Mouse (Mus musculus) hindbrain, embryonic 10.5 days (tissue): ENCODE measurements around the gene Vegfb. TPM values are rescaled to one million over a fixed set of nuclear protein-coding genes. Genes with fewer than 3 reads are reported as not detected.

Experiments
- DNase-seq: peaks from one replicate; pipeline ENCODE4 v3.0.0-alpha.2; 2017; ENCODE audit warnings: low spot score
- H3K27ac ChIP-seq: fragments of 300-500 bp; sonication (generic); 2 replicates; pipeline ENCODE4 v1.5.1; 2016; ENCODE audit warnings: mild to moderate bottlenecking, moderate library complexity
- H3K27me3 ChIP-seq: fragments of 300-500 bp; sonication (generic); 2 replicates; pipeline ENCODE4 v1.6.1; 2016; ENCODE audit warnings: mild to moderate bottlenecking; ENCODE audit not compliant: poor library complexity, insufficient read depth, severe bottlenecking
- H3K36me3 ChIP-seq: fragments of 300-500 bp; sonication (generic); 2 replicates; pipeline ENCODE4 v1.6.1; 2016; ENCODE audit warnings: mild to moderate bottlenecking, moderate library complexity
- H3K4me1 ChIP-seq: fragments of 300-500 bp; sonication (generic); replicated peaks from 2 replicates; pipeline ENCODE4 v1.6.1; 2016; ENCODE audit warnings: mild to moderate bottlenecking
- H3K4me3 ChIP-seq: fragments of 300-500 bp; sonication (generic); 2 replicates; pipeline ENCODE4 v1.5.1; 2016; ENCODE audit warnings: mild to moderate bottlenecking, moderate library complexity
- H3K9me3 ChIP-seq: fragments of 300-500 bp; sonication (generic); 2 replicates; pipeline ENCODE4 v1.6.1; 2016; ENCODE audit warnings: mild to moderate bottlenecking, moderate library complexity
- WGBS: fragments of 180-500 bp; shearing (Covaris S2); methylation state at CpG from one replicate; pipeline ENCODE4 v1.1.7; 2016; 5-methylcytosine and 5-hydroxymethylcytosine counted together
- polyA plus RNA-seq: library from polyadenylated mRNA; unstranded; fragments of >200 nt; fragmentation: Nextera tagmentation; extraction: Ambion mirVana; gene quantifications from 2 replicates; pipeline ENCODE4 v1.2.1, GENCODE M21; 2016

The Vegfb gene
- polyA plus RNA-seq, 1 experiment from 2014 or later, result 36.2 TPM

DNA sequence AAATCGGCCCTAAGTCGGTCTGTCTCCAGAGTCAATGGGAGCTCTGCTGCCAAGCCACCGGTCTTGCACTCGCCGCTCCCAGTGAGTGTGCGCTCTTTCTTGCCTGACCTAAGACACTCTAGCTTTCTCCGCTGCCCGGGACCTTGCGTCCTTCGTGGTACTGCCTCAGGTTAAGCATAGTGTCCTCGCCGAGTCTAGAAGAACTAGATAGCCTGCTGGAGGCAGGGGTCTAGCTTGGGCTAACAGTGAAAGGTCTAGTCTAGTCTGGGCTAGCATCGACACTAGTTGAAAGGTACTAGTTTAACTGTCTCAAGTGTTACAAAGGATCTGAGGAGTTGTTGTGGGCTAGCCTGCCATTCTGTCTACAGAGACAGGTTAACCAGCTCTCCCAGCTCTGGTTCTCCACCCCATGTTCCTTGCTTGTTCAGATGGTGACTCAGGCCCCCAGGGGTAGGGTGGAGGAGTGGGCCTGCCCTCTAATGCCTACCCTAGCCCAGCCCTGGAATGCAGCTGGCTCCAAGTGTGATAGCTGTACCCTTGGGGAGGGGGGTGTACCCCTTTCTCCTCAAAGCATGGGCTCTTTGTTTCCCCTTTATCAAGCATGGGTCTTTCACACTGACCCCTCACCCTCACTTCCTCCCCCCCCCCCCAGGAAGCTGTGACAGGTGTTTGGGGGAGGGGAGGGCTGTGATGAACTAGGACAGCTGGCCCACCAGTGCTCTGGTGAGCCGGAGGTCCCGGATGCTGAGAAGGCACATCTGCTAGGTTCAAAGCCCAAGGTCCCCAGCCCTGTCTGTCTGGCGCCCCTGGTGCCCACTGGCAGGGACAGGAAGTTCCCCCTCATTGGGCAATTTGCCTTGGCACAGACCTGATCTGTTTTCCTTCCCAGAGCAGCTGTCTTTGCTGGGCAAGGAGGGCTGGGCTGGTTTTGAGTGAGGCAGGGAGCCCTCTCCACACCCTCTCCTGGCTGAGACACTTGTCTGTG, 11.6 kb downstream of the Vegfb start, which contains the start of gene Plcb3:
Gene Plcb3, minus strand, starts transcription at position 934 of the 985 bp plus-strand sequence.
- DNase-seq, result peak; percentile 82
- peaks cover 27% of the 10 kb centered on the region for H3K36me3 ChIP-seq
- peaks cover 81% of the 10 kb centered on the region for H3K4me1 ChIP-seq
- WGBS, result under 1% methylated on average over 16 of the region's 16 CpGs
- H3K27me3 ChIP-seq, result peaks cover 23% of the 10 kb centered on the region
- H3K4me3 ChIP-seq, result peak within 1 kb of the TSS; percentile 91
- peak within 1 kb of the TSS; percentile 98 for H3K27ac ChIP-seq
- no peaks in the 10 kb centered on the region for H3K9me3 ChIP-seq

DNA sequence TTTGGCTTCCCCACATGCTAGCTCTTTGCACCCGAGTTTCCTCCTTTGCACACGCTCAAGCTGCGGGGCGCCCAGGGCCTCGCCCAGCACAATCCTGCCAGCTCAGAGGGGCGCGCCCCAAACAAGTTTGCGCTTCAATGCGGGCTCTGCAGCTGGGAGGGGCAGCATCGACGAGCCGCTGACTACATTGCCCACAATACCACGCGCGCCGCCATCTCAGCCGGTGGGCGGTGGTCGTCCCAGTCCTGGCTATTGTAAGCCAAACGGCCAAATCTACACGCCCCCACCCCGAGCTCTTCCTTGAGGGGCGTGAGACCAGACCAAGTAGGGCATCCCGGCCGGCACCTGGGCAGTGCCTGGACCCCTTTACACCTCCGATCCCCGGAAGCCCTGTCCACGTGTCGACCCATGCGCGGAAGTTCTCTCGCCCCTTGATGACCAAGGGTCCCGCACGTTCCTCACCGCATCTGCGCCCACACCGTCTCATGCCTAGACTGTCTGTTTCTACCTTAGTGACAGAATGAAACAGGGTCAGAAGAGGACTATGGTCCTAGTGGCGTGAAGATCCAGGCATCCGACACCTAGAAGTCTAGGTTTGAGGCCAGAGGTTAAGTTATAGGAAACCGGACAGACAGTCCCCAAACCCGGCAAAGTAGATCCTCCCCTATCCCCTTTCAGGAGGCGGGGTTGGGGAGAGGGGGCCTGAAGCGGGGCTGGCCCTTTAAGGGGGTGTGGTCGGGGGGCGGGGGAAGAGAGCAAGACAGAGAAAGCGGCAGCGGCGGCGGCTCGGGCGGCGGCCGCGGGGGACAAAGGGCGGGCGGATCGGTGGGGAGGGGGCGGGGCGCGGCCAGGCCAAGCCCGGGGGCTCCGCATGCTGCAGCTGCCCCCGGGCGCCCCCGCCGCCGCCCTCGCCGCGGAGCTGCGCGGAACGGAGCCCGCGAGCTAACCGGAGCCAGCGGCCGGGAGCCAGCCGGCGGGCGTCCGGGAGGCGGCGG, 12.9 kb downstream of the Vegfb start, which contains the start of gene Ppp1r14b:
Gene Ppp1r14b, plus strand, starts transcription at position 758 of the 995 bp plus-strand sequence.
- DNase-seq, result peak; percentile 91
- peaks cover 36% of the 10 kb centered on the region for H3K27me3 ChIP-seq
- under 1% methylated on average over 80 of the region's 84 CpGs for WGBS
- no peaks in the 10 kb centered on the region for H3K9me3 ChIP-seq
- H3K4me3 ChIP-seq, result peak within 1 kb of the TSS; percentile 91
- H3K36me3 ChIP-seq, result peaks cover 27% of the 10 kb centered on the region
- H3K4me1 ChIP-seq, result peaks cover 84% of the 10 kb centered on the region
- H3K27ac ChIP-seq, result peak within 1 kb of the TSS; percentile 95

DNA sequence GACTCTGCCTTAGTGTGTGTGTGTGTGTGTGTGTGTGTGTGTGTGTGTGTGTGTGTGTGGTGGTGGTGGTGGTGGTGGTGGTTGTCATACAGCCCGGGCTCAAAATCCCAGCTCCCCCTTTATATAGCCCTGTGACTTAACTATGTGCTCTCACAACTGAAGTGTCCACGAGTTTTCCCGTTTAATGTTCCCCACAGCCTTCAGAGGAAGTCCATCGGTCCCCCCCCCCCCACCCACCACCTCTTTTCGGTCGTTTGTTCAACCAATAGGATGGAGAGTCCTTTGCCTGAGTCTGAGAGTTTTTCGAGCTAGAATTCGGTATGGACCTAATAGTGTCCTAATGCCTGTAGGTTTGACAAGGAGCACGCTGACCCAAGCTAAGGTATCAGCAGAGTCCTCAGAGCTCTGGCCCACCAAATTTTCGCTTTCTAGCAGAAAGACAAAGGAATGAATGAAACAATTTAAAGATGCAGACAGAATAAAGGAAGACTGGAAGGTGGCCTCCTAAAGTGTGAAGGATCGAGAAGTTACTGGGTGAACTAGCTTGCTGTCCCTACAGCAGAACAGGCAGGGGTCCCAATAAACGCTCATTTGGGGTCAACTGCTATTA, 13.8 kb downstream of the Vegfb start:
- Histone ChIP-seq H3K27me3 (peaks cover 44% of the 10 kb centered on the region), H3K4me3 (peak overlapping the region; percentile 91), H3K9me3 (no peaks in the 10 kb centered on the region), H3K27ac (peak overlapping the region; percentile 95), H3K4me1 (peaks cover 84% of the 10 kb centered on the region), H3K36me3 (peaks cover 25% of the 10 kb centered on the region)
- DNase-seq, result no peak
- 40% methylated on average over 12 of the region's 12 CpGs for WGBS

GRCm38 (mm10) chr19:6972247-6972917, 15.1 kb downstream of the Vegfb start:
- peaks cover 83% of the 10 kb centered on the region for H3K4me1 ChIP-seq
- H3K9me3 ChIP-seq, result no peaks in the 10 kb centered on the region
- H3K36me3 ChIP-seq, result peaks cover 12% of the 10 kb centered on the region
- WGBS, result 81% methylated on average over 13 of the region's 13 CpGs
- no peak overlapping the region for H3K4me3 ChIP-seq
- H3K27ac ChIP-seq, result no peak overlapping the region
- peaks cover 57% of the 10 kb centered on the region for H3K27me3 ChIP-seq
- DNase-seq, result no peak

DNA sequence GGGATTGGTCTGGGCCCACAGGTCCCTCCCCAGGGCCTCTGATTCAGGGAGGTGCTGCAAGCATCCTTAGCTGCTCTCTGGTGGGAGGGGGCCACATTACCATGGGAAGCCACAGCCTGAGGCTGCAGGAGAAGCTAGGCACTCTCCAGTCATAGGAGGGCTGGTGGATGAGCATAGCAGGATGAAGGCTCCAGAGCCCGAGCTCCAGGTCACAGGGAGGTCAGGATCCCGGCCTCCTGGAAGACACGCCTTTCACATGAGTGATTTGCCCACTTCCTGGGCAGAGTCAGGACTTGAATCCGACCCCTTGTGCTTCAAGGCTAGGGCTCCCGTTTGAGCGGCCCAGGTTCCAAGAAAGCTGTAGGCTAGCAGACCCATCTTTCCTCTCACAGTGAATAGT, 15.8 kb downstream of the Vegfb start:
- Histone ChIP-seq H3K36me3 (peaks cover 5% of the 10 kb centered on the region), H3K27me3 (peaks cover 57% of the 10 kb centered on the region), H3K4me3 (no peak overlapping the region), H3K27ac (no peak overlapping the region), H3K9me3 (no peaks in the 10 kb centered on the region), H3K4me1 (peaks cover 76% of the 10 kb centered on the region)
- 39% methylated on average over 6 of the region's 6 CpGs for WGBS
- DNase-seq, result no peak

GRCm38 (mm10) chr19:6970460-6971085, 16.9 kb downstream of the Vegfb start:
- Histone ChIP-seq H3K4me1 (peaks cover 65% of the 10 kb centered on the region), H3K9me3 (no peaks in the 10 kb centered on the region), H3K27ac (peak overlapping the region; percentile 86), H3K4me3 (peak overlapping the region; percentile 65), H3K27me3 (peaks cover 57% of the 10 kb centered on the region), H3K36me3 (peaks cover 9% of the 10 kb centered on the region)
- no peak for DNase-seq
- 18% methylated on average over 11 of the region's 11 CpGs for WGBS

DNA sequence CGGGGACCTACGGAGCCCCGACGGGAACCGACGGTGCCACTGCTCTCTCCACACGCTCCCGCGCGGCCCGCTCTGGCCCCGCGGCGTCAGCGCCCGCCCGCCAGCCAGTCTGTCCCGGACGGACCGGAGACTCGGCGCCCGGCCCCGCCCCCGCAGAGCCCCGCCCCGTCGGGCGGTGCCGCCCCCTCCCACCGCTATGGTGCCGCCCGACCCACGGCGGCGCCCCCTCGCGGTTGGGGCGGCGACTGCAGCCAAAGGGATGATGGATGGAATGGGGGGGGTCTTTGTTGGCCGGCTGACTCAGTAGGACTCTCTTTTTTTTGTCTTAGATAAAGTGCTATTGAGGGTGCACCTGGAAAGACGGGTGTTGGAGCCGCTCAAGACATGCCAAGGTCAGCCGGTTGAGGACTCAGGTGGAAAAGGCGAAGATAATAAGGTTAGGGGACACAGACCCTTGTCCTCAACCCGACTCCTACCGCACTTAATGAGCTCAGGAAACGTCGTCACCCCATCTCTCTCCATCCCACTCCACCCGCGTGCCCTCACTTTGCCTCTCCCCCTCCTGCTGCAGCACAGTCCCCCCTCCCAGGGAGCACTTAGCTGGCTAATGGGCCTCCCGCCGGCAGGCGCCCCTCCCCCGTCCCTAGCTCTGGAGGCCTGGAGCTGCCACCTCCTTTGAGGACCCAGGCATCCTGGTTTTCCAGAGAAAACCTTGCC, 17.6 kb downstream of the Vegfb start:
- H3K4me3 ChIP-seq, result peak overlapping the region; percentile 65
- H3K36me3 ChIP-seq, result peaks cover 17% of the 10 kb centered on the region
- H3K9me3 ChIP-seq, result no peaks in the 10 kb centered on the region
- DNase-seq, result peak; percentile 75
- peak overlapping the region; percentile 86 for H3K27ac ChIP-seq
- under 1% methylated on average over 55 of the region's 55 CpGs for WGBS
- H3K27me3 ChIP-seq, result peaks cover 57% of the 10 kb centered on the region
- H3K4me1 ChIP-seq, result peaks cover 63% of the 10 kb centered on the region

DNA sequence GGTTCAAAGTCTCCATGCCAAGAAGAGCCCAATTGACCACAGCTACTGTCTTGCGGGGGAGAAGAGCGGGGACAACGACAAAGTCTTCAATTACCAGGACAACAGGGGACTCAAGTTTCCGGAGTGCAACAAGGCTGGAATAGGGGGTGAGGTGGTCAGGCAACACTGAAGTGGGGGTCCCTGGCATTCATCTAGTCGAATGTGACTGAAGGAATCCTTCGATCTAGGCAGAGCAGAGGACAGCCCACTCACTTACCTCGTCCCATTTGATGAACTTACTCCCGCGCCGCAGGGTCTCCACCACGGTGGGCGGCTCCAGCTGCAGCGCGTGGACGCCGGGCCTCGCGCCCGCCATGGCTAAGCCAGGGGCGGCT, 18.2 kb downstream of the Vegfb start:
- Histone ChIP-seq H3K36me3 (peaks cover 22% of the 10 kb centered on the region), H3K9me3 (no peaks in the 10 kb centered on the region), H3K27ac (peak overlapping the region; percentile 86), H3K4me3 (peak overlapping the region; percentile 65), H3K27me3 (peaks cover 57% of the 10 kb centered on the region), H3K4me1 (peaks cover 63% of the 10 kb centered on the region)
- WGBS, result 1% methylated on average over 20 of the region's 20 CpGs
- no peak for DNase-seq

DNA sequence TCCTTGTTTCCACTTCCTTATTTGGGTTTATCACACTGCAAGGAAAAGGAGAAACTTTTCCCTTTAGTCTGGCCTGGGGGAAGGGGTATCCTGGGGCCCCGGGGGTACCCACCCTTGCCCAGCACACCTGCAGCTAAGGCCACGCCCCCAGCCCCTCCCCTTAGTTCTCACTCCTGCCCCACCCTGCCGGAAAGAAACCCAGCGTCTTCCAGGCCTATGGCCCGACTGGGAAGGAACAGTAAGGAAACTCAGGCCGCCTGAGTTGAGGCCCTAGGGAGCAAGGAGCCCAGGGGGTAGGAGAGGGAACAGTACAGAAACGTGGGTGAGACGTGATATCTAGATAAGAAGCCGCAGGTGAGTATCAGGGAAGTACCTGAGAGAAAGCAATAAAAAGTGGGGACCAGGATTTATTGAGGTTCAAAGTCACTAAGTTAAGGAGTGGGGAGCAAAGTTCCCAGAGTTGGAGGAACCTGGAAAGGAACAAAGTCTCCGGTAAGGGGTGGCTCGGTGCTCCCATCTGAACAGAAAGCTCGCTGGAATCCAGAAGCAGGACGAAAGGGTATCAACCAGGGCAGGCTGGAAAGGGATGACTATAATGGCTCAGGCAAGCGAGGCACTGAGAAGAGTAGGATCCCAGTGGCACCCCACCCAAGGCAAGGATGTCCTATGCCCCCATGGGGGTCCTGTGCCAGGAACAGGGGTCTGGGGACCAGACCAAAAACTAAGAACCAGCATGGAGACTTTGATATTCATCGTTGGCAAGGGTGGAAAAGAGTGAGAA, 18.8 kb downstream of the Vegfb start:
- no peak for DNase-seq
- WGBS, result 9% methylated on average over 15 of the region's 15 CpGs
- Histone ChIP-seq H3K4me3 (peak overlapping the region; percentile 65), H3K27ac (peak overlapping the region; percentile 5; the same call in 1 of the 2 replicates), H3K27me3 (peaks cover 57% of the 10 kb centered on the region), H3K36me3 (peaks cover 28% of the 10 kb centered on the region), H3K9me3 (no peaks in the 10 kb centered on the region), H3K4me1 (peaks cover 58% of the 10 kb centered on the region)

- peaks cover 65% of the 10 kb centered on the region for H3K36me3 ChIP-seq
- 0 out of 2 replicates have a peak overlapping the region, but pooled peaks have one; percentile 35 for H3K27ac ChIP-seq
- H3K27me3 ChIP-seq, result no peaks in the 10 kb centered on the region
- H3K4me3 ChIP-seq, result 0 out of 2 replicates have a peak overlapping the region, but pooled peaks have one; percentile 9
- H3K9me3 ChIP-seq, result no peaks in the 10 kb centered on the region
- 85% methylated on average over 10 of the region's 10 CpGs for WGBS
- no peak for DNase-seq
- H3K4me1 ChIP-seq, result peaks cover 27% of the 10 kb centered on the region
Observed at GRCm38 (mm10) chr19:6956461-6956860, 31.0 kb downstream of the Vegfb start.
